Mouse (Mus musculus) CH12.LX (cell line): Measurements from ENCODE around the gene Amh. TPM values are rescaled to one million over a fixed set of nuclear protein-coding genes. Genes with fewer than 3 reads are reported as not detected.

Experiments used
- DNase-seq: peaks from one replicate; pipeline ENCODE4 v3.0.0-alpha.2; 2013; ENCODE audit errors: extremely low read depth
- H3K27ac ChIP-seq: 2 replicates; pipeline ENCODE4 v1.5.1; 2012; ENCODE audit warnings: low read depth, mild to moderate bottlenecking, control low read depth, moderate library complexity; ENCODE audit not compliant: insufficient read depth
- H3K27me3 ChIP-seq: replicated peaks from 2 replicates; pipeline ENCODE3; 2012; ENCODE audit warnings: inconsistent platforms
- H3K36me3 ChIP-seq, 2 experiments: replicated peaks in 1 of 2; 2 replicates each; pipeline versions ENCODE3 to v1.6.1; 2012; ENCODE audit warnings: inconsistent platforms in 1 of 2, low read length in 1 of 2, mild to moderate bottlenecking in 1 of 2, mixed read lengths in 1 of 2, moderate library complexity in 1 of 2; ENCODE audit not compliant: control insufficient read depth in 1 of 2, insufficient read depth in 1 of 2
- H3K4me1 ChIP-seq, 2 experiments: 2 replicates each; pipeline ENCODE4 v1.6.1; 2012; ENCODE audit warnings: inconsistent platforms in 1 of 2, moderate library complexity in 1 of 2; ENCODE audit not compliant: insufficient read depth in 2 of 2, control insufficient read depth in 1 of 2
- H3K4me2 ChIP-seq: 2 replicates; pipeline ENCODE4 v1.6.1; 2012; ENCODE audit warnings: low read depth, mild to moderate bottlenecking, control low read depth; ENCODE audit not compliant: poor library complexity, insufficient read depth, severe bottlenecking
- H3K4me3 ChIP-seq, 3 experiments: fragments of 150-350 bp in 1 of 3; sonication (generic) in 1 of 3; replicated peaks in 1 of 3; 2 replicates each; pipeline versions ENCODE3 to v1.5.1; 2011 to 2012; ENCODE audit warnings: low read depth in 2 of 3, low read length in 2 of 3, mild to moderate bottlenecking in 2 of 3, moderate library complexity in 2 of 3, control low read depth in 1 of 3, improper control_type of control experiment in 1 of 3, inconsistent platforms in 1 of 3, mixed read lengths in 1 of 3; ENCODE audit not compliant: poor library complexity in 1 of 3
- H3K79me2 ChIP-seq: replicated peaks from 2 replicates; pipeline ENCODE4 v1.6.1; 2012; ENCODE audit warnings: mild to moderate bottlenecking, moderate library complexity; ENCODE audit not compliant: control insufficient read depth, poor library complexity, insufficient read depth, severe bottlenecking; ENCODE audit errors: extremely low read depth
- H3K9ac ChIP-seq: 2 replicates; pipeline ENCODE4 v1.6.1; 2012; ENCODE audit warnings: low read depth, mild to moderate bottlenecking, control low read depth, moderate library complexity; ENCODE audit not compliant: insufficient read depth
- H3K9me3 ChIP-seq: replicated peaks from 2 replicates; pipeline ENCODE3; 2012; ENCODE audit warnings: low read length, inconsistent platforms, mixed read lengths
- CHD2 ChIP-seq: IDR thresholded peaks from 2 replicates; pipeline ENCODE4 v1.6.1; 2011; ENCODE audit warnings: low read length, improper control_type of control experiment
- E2F4 ChIP-seq: IDR thresholded peaks from 2 replicates; pipeline ENCODE4 v1.6.1; 2011; ENCODE audit warnings: low read depth, low read length, improper control_type of control experiment; ENCODE audit not compliant: insufficient replicate concordance
- HCFC1 ChIP-seq: IDR thresholded peaks from 2 replicates; pipeline ENCODE4 v1.6.1; 2012; ENCODE audit warnings: low read depth, mild to moderate bottlenecking, inconsistent platforms, low read length, improper control_type of control experiment
- IRF4 ChIP-seq: IDR thresholded peaks from 2 replicates; pipeline ENCODE4 v1.6.1; 2014; ENCODE audit warnings: low read depth, mild to moderate bottlenecking, inconsistent platforms, low read length, improper control_type of control experiment
- JUN ChIP-seq: IDR thresholded peaks from 2 replicates; pipeline ENCODE4 v1.6.1; 2011; ENCODE audit warnings: low read depth, mild to moderate bottlenecking, low read length, improper control_type of control experiment, moderate library complexity; ENCODE audit not compliant: insufficient read depth
- JUND ChIP-seq: conservative IDR thresholded peaks from 2 replicates; pipeline ENCODE4 v1.6.1; 2011; ENCODE audit warnings: low read depth, low read length, improper control_type of control experiment
- KAT2A ChIP-seq: IDR thresholded peaks from 2 replicates; pipeline ENCODE4 v1.6.1; 2012; ENCODE audit warnings: low read length, improper control_type of control experiment, inconsistent platforms; ENCODE audit not compliant: insufficient replicate concordance
- MAFK ChIP-seq: IDR thresholded peaks from 2 replicates; pipeline ENCODE4 v1.6.1; 2011; ENCODE audit warnings: low read length, improper control_type of control experiment; ENCODE audit not compliant: insufficient replicate concordance
- MAX ChIP-seq: IDR thresholded peaks from 2 replicates; pipeline ENCODE4 v1.6.1; 2011; ENCODE audit warnings: low read length, improper control_type of control experiment
- MAZ ChIP-seq: IDR thresholded peaks from 2 replicates; pipeline ENCODE4 v1.6.1; 2012; ENCODE audit warnings: low read depth, mild to moderate bottlenecking, inconsistent platforms, low read length, improper control_type of control experiment, moderate library complexity
- MEF2A ChIP-seq: IDR thresholded peaks from 2 replicates; pipeline ENCODE4 v1.6.1; 2014; ENCODE audit warnings: low read depth, mild to moderate bottlenecking, inconsistent platforms, low read length, improper control_type of control experiment, borderline replicate concordance
- MXI1 ChIP-seq: IDR thresholded peaks from 2 replicates; pipeline ENCODE4 v1.6.1; 2011; ENCODE audit warnings: mild to moderate bottlenecking, low read depth, low read length, improper control_type of control experiment
- MYC ChIP-seq: IDR thresholded peaks from 2 replicates; pipeline ENCODE4 v1.6.1; 2011; ENCODE audit warnings: low read depth, mild to moderate bottlenecking, improper control_type of control experiment, low read length
- NRF1 ChIP-seq: IDR thresholded peaks from 2 replicates; pipeline ENCODE4 v1.6.1; 2014; ENCODE audit warnings: low read depth, mild to moderate bottlenecking, inconsistent platforms, low read length, improper control_type of control experiment, moderate library complexity
- PAX5 ChIP-seq: IDR thresholded peaks from 2 replicates; pipeline ENCODE4 v1.6.1; 2012; ENCODE audit warnings: low read length, inconsistent platforms, mixed read lengths
- POLR2A ChIP-seq: IDR thresholded peaks from 2 replicates; pipeline ENCODE4 v1.6.1; 2011; ENCODE audit warnings: low read depth, mild to moderate bottlenecking, improper control_type of control experiment, low read length
- RAD21 ChIP-seq: IDR thresholded peaks from 2 replicates; pipeline ENCODE4 v1.6.1; 2011; ENCODE audit warnings: low read depth, mild to moderate bottlenecking, low read length, improper control_type of control experiment, moderate library complexity
- SMC3 ChIP-seq: IDR thresholded peaks from 2 replicates; pipeline ENCODE4 v1.6.1; 2011; ENCODE audit warnings: low read depth, low read length, improper control_type of control experiment
- TCF12 ChIP-seq: IDR thresholded peaks from 2 replicates; pipeline ENCODE4 v1.6.1; 2014; ENCODE audit warnings: low read depth, mild to moderate bottlenecking, inconsistent platforms, low read length, improper control_type of control experiment
- USF1 ChIP-seq: IDR thresholded peaks from 2 replicates; pipeline ENCODE4 v1.6.1; 2014; ENCODE audit warnings: low read depth, mild to moderate bottlenecking, inconsistent platforms, low read length, improper control_type of control experiment
- USF2 ChIP-seq: conservative IDR thresholded peaks from 2 replicates; pipeline ENCODE4 v1.6.1; 2011; ENCODE audit warnings: low read depth, low read length, improper control_type of control experiment
- ZC3H11A ChIP-seq: IDR thresholded peaks from 2 replicates; pipeline ENCODE4 v1.6.1; 2012; ENCODE audit warnings: low read depth, mild to moderate bottlenecking, inconsistent platforms, low read length, improper control_type of control experiment
- ZKSCAN1 ChIP-seq: IDR thresholded peaks from 2 replicates; pipeline ENCODE4 v1.6.1; 2012; ENCODE audit warnings: low read depth, inconsistent platforms, low read length, improper control_type of control experiment, borderline replicate concordance
- ZMIZ1 ChIP-seq: IDR thresholded peaks from 2 replicates; pipeline ENCODE4 v1.6.1; 2012; ENCODE audit warnings: low read depth, mild to moderate bottlenecking, inconsistent platforms, low read length, improper control_type of control experiment
- ZNF384 ChIP-seq: IDR thresholded peaks from 2 replicates; pipeline ENCODE4 v1.6.1; 2012; ENCODE audit warnings: low read depth, low read length, improper control_type of control experiment, inconsistent platforms
- dilution Hi-C: fragments of 300-500 bp; cut with MboI; formaldehyde crosslinking; loops from 2 replicates; pipeline ENCODE4 v1.14.3; 2020; ENCODE audit warnings: low sequenced_read_pairs; ENCODE audit not compliant: extremely low pct_unique_long_range_greater_than_20kb, extremely low pct_ligation_motif_present
- in situ Hi-C: fragments of 300-500 bp; cut with MboI; formaldehyde crosslinking; loops from 3 replicates; pipeline ENCODE4 v1.14.3; 2019; ENCODE audit warnings: low sequenced_read_pairs, low pct_ligation_motif_present, low pct_unique_long_range_greater_than_20kb, mixed read lengths
- polyA plus RNA-seq: library from polyadenylated mRNA; unstranded; fragments of >175 nt; gene quantifications from 2 replicates; pipeline ENCODE4 v1.2.1, GENCODE M21; 2012; ENCODE audit warnings: low read depth; ENCODE audit not compliant: insufficient read length
- total RNA-seq, 2 experiments: library from RNA; depleted of rRNA; stranded (reverse); fragments of 300-350 nt in 1 of 2; fragments of >200 nt in 1 of 2; gene quantifications; 2 replicates each; pipeline ENCODE4 v1.2.3; 2012 to 2014

The Amh gene
- total and polyA plus RNA-seq, 3 experiments: 0.43 to 1.1 (median 0.59) TPM

- Histone ChIP-seq H3K27ac (no peak overlapping the region), H3K4me3 (no peak overlapping the region), H3K9ac (no peak overlapping the region), H3K4me2 (no peak overlapping the region), H3K27me3 (no peaks in the 10 kb centered on the region), H3K4me1 (peaks cover 22 to 53% of the 10 kb centered on the region in 2 experiments), H3K79me2 (peaks cover 78% of the 10 kb centered on the region), H3K9me3 (no peaks in the 10 kb centered on the region), H3K36me3 (peaks cover 25 to 78% of the 10 kb centered on the region in 2 experiments)
- no peak for DNase-seq
- in situ Hi-C loops: loop anchor here (5.0 kb wide), 1 partner anchor 35 kb away; the partner anchor contains the start of genes Plekhj1 and Sf3a2
- dilution Hi-C loops: no loop called here
- no peak for TF ChIP-seq ZC3H11A
- no peak for TF ChIP-seq IRF4
- no peak for TF ChIP-seq MAZ
- no peak for TF ChIP-seq MEF2A
- TF ChIP-seq NRF1: no peak
- no peak for TF ChIP-seq RAD21
- TF ChIP-seq HCFC1: no peak
- TF ChIP-seq MYC: no peak
- no peak for TF ChIP-seq ZMIZ1
- no peak for TF ChIP-seq TCF12
- no peak for TF ChIP-seq JUND
- no peak for TF ChIP-seq MAFK
- no peak for TF ChIP-seq KAT2A
- TF ChIP-seq MAX: no peak
- TF ChIP-seq PAX5: no peak
- TF ChIP-seq ZKSCAN1: no peak
- no peak for TF ChIP-seq E2F4
These were observed 43.2 kb upstream of the Amh start for GRCm38 (mm10) chr10:80761821-80762220.

- H3K4me3 ChIP-seq: no peak overlapping the region
- in situ Hi-C loops: loop anchor here (5.0 kb wide), 1 partner anchor 34 kb away; the partner anchor contains the start of genes Plekhj1 and Sf3a2
- H3K4me2 ChIP-seq: no peak overlapping the region
- dilution Hi-C loops: no loop called here
- peaks cover 11 to 36% of the 10 kb centered on the region in 2 experiments for H3K4me1 ChIP-seq
- H3K27ac ChIP-seq: no peak overlapping the region
- H3K36me3 ChIP-seq: peaks cover 40 to 84% of the 10 kb centered on the region in 2 experiments
- no peak overlapping the region for H3K9ac ChIP-seq
- H3K9me3 ChIP-seq: no peaks in the 10 kb centered on the region
- H3K27me3 ChIP-seq: no peaks in the 10 kb centered on the region
- peaks cover 63% of the 10 kb centered on the region for H3K79me2 ChIP-seq
- TF ChIP-seq JUN: no peak
- no peak for TF ChIP-seq KAT2A
- no peak for TF ChIP-seq ZKSCAN1
- TF ChIP-seq RAD21: no peak
- TF ChIP-seq MXI1: no peak
- no peak for TF ChIP-seq USF1
- TF ChIP-seq POLR2A: no peak
- no peak for TF ChIP-seq HCFC1
- no peak for TF ChIP-seq SMC3
- no peak for TF ChIP-seq USF2
- no peak for TF ChIP-seq JUND
- TF ChIP-seq MAX: no peak
- no peak for TF ChIP-seq MAZ
- no peak for TF ChIP-seq ZNF384
- TF ChIP-seq IRF4: no peak
- TF ChIP-seq CHD2: no peak
- TF ChIP-seq MYC: no peak
- TF ChIP-seq E2F4: no peak
- no peak for TF ChIP-seq PAX5
- DNase-seq: no peak
These were observed 41.5 kb upstream of the Amh start for GRCm38 (mm10) chr10:80763502-80763901.
